Mouse (Mus musculus): ENCODE results near the gene Fig4. TPM values are rescaled to one million over a fixed set of nuclear protein-coding genes. Genes with fewer than 3 reads are reported as not detected.
A peak's percentile ranks its signal among the peaks of the same experiment; 100 is the strongest.

Fig4 gene
- total RNA-seq, 2 experiments from 2014 or later, result 34.2 to 38.7 TPM

DNA sequence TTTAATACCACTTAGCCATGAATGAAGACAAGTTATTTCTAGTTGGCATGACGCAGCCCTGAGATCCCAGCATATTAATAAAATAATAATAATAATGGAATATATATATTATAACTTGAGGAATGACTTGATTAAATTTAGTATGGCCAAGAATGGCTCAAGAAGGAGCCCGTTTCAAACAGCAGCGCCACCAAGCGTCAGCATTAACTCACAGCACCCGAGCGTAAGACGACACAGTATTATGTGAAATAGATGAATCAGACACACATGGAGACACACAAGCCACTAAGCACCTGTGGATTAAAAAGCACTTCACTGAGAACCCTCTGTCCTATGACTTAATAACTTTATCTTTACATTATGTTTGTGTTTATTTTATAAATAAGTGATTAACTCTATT, 31.2 kb downstream of the Fig4 start:
- peak in 1 of 2 experiments; percentile 32 for DNase-seq
- intact Hi-C loops (cut with DNase I), result loop anchor here (5.0 kb wide), 1 partner anchor 270 kb away; no protein-coding TSS in a partner anchor

DNA sequence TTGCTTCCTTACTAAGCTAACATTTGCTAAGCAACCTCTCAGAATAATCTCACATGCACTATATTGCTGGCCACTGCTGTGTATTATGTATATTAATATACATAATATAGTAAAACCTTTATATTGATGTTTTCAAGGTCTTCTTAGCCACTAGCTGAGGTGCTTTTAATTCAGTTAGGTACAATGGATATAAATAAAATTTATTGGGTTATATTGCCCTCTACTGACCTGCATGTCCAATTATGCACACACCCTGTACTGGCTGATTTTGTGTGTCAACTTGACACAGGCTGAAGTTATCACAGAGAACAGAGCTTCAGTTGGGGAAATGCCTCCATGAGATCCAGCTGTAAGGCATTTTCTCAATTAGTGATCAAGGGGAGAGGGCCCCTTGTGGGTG, 41.2 kb downstream of the Fig4 start:
- DNase-seq, result no peak
- intact Hi-C loops (cut with DNase I), result loop anchor here (5.0 kb wide), 1 partner anchor 245 kb away; no protein-coding TSS in a partner anchor

DNA sequence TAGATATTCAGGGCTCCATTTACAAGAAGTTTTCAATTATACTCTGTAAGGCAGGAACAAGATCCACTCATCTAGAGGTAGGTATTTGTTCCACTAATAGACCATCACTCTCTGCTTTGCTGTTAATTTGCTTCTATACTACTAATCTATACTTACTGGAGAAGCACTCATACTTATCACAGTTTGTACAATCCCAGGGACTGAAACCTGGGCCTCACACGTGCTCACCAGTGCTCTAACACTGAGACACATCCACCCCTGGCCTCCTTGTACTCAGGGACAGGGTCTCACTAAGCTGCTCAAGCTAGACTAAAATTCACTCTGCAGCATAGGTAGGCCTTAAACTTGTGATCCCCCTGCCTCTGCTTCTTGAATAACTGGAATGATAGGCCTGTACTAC, 41.8 kb downstream of the Fig4 start:
- intact Hi-C loops (cut with DNase I), result loop anchor here (5.0 kb wide), 1 partner anchor 244 kb away; no protein-coding TSS in a partner anchor
- no peak for DNase-seq

DNA sequence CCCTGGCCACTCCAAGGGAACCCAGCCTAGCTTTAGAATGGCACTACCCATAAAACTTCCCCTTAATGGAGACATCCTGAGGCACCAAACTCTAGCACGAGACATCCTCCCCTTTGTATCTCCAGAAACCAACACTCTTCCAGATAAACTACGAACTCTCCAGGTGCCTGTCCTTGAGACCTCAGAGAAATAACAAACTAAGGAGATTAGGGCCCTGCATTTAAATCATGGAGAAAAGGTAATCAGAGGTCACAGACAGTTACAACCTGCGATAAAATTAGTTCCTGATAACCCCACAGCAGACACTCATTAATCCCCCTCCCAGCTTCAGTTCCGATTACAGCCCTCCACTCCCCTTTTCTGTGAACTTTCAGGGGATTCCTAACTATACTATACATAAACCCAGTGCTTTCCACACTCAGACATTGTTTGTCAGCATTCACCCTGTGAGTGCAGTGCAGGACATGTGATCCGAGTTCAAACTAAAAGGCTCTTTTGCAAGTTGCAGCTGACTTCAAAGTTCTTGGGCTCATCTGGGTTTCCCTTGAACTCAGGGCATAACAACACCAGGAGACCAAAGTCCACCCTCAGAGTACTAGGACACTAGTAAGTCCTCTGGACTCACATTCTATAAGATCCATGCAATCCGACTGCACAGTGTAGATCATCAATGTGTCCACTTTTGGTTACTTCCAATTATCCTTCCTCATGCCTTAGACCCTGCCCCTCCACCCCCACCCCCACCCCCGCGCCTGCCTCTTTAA, 42.6 kb downstream of the Fig4 start:
- no peak for DNase-seq
- intact Hi-C loops (cut with DNase I), result loop anchor here (5.0 kb wide), 1 partner anchor 243 kb away; no protein-coding TSS in a partner anchor

DNA sequence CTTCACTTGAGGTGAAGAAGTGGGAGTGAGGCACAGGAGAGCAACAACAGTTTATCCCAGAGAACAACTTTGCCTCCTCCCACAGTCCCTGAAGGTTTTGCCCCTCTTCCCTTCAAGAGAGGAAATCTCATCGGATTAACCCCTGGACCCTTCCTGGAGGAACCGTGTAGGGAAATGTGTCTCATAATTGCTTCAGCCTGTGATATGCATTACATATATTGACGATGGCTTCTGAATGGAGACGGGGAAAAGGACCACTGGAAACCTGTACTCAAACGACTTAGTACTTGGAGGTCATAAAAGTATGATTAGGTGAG, 52.4 kb downstream of the Fig4 start:
- DNase-seq, result no peak
- intact Hi-C loops (cut with DNase I), result no loop called here

DNA sequence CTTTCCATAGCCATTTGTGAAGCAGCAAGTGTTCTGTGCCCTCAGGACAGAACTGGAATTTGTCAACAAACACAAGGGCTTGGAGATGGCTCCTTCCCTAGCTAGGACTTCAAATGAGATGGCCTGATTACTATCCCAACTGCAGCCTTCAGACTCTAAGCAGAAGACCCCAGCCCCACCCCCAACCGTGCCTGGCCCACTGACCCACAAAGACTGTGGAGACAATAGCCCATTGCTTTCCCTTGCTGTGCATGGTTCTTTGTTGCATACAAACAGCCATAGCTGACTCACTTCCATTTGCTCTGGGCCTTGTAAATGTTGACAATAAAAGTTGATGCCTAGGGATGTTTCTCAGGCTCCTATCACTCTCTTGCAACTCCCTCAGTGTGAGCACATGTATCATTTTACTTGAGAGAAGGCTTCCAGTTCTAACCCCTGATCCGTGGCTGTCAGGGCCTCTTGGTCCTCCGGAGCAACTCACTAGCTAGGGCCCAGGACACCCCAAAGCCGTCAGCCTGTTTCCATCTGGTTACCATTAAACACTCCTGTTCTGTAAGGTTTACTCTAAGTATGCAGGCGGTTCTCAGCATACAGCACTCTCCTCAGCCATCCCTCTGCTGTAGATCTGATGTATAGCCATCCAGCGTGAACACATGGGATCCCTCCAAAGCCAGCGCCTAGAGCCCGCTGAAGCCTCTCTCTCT, 52.9 kb downstream of the Fig4 start:
- intact Hi-C loops (cut with DNase I), result no loop called here
- DNase-seq, result no peak

DNA sequence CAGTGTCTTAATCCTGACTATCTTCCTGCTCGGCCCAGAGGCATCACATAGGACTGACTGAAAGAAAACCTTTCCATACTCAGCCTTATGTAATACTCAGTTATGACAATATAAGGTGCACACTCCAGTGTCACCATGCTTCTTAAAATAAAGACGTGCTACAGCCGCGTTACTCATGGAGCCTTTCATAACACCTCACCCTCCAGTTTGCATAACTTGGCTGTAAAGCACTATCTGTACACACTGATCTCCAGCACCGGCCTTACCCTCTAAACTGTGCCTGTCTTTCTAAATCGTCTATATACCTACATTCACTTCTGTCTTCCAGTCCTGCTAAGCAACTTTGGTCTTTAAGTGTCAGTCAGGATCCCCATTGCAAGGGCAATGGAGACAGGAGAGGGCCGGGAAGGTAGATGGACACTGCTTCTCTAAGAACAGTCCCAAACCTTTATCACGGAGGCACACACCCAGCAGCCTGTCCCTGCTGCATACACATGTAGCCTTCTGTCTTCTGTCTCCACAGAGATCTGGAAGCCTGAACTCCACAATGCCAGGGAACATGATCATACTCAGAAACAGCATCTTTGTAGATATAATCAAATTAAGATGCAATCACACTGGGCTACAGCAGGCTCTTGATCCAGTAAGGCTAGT, 53.9 kb downstream of the Fig4 start:
- DNase-seq, result no peak
- intact Hi-C loops (cut with DNase I), result no loop called here

DNA sequence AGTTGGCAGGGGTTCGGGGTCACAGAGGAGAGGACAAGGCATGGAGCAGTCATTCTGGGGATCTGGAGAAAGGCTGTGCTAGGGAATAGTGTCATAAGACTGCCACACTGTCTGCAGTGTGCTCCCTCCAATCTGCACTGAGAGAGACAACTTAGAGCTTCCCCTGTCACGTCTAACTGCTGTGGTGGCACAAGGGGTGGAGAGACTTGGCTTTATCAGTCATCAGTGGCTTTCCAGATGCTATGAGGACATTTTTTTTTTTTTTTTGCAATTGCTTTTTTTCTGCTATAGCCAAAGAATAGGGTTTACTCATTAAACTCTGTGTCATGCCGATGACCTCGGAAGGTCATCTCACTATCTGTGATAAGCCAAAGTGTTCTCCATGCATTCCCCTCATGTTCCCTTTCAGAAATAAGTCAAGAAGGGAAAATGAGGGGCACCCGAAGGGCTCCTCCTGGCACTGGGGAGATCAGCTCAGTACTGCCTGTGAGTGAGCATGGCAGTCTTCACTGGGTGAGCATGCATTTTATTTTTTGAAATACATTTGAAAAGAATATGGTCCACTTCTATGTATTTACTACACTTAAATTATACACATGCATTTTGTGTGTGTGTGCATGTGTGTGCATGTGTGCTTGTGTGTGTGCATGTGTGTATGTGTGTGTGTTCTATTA, 55.1 kb downstream of the Fig4 start:
- intact Hi-C loops (cut with DNase I), result no loop called here
- DNase-seq, result no peak

DNA sequence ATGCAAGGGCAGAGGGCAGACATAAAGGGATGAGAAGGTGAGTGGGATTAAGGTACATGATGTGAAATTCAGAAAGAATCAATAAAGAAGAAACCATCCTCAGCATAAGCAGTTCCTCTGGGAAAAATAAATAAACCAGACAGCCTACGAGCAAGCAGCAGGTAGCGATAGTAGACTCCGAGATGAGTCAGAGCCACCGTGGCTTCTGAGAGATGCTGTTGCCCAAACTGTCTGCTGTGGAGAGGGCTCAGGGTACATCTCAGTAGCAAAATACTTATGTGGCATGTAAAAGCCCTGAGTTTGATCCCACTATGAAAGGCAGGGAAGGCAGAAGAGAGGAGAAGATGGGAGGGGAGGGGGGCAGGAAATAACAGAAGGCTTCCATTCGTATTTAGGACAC, 56.9 kb downstream of the Fig4 start:
- intact Hi-C loops (cut with DNase I), result no loop called here
- DNase-seq, result no peak

DNA sequence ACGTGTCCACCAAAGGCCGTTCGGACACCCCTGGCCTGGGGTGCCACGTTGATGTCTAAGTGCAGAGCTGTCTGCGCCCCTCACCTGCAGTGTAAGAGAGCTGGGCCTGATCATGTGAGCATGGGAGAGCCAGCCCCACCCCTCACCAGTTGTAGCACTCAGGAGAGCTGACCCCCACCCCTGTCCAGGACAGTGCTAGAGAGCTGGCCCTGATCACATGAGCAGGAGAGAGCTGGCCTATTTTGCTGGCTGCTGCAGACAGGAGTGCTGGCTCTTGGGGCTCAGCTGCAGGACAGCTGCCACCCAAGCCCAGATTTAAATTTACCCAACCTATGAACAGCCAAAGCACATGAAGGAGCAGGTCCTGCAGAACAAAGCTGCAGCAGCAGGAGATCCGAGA, 57.6 kb downstream of the Fig4 start:
- DNase-seq, result peak in 1 of 2 experiments; percentile 18
- intact Hi-C loops (cut with DNase I), result no loop called here

DNA sequence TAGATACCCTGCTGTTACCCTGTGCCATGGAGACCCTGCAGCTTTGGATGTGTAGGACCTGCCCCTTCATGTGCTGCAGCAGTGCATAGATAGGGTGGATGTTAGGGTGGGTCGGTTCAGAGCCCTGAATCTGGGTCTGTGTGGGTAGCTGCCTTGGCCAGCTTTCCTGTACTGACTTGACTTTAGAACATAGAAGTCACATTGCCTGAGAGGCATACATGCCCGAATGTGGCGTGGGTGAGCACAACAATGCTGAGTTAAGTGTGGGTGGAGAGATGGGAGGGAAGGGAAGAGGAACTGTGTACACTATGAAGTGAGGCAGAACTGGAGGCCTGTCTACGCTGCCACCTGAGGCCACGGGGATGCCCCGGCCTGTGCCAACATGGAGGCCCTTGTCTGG, 58.0 kb downstream of the Fig4 start:
- intact Hi-C loops (cut with DNase I), result no loop called here
- DNase-seq, result no peak

DNA sequence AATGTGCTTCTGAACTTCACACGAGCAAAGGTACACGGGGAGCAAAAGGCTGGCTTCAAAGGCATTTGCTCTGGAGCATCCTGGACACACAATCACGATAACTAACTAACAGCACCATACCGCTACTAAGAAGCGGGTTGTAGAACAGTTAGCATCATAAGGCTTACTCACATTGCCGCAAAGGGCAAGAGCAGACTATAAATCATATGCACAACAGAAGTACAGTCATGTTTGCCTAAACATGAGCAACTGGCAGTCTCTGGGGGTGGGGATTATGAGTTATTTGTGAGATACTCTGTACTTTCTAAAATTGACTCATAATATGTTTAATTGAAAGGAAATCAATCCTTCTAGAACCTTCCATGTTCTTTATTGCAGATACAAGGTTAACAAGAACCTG, 59.1 kb downstream of the Fig4 start:
- no peak for DNase-seq
- intact Hi-C loops (cut with DNase I), result no loop called here

DNA sequence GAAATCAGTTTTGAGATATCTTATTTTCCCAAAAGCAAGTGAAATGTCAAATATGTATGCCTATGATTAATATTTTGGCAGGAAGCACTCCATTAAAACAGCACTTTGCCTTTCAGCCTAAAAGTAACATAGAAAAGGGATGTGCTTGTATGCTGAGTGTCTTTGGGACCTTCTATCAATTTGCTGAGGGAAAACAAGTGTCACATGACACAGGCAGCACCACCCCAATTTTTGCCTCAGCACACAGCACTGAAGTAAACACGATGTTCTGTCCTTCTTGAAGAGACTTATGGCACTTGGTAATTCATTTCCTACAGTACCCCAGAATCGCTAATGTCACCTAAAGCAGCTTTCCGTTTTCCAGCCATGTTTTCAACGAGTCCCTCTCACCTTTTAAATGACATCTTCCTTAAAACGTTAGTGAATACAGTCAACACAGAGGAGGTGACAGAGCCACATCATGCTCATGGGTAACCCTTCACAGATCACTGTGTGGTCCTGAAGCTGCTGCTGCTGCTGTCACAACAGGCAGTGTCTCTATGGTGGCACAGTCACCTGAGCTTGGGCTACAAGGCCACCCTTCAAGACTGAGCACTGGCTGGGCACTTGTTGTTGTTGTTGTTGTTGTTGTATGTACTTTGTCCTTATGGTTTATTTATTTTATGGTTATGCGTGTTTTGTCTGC, 61.4 kb downstream of the Fig4 start:
- intact Hi-C loops (cut with DNase I), result no loop called here
- no peak for DNase-seq

DNA sequence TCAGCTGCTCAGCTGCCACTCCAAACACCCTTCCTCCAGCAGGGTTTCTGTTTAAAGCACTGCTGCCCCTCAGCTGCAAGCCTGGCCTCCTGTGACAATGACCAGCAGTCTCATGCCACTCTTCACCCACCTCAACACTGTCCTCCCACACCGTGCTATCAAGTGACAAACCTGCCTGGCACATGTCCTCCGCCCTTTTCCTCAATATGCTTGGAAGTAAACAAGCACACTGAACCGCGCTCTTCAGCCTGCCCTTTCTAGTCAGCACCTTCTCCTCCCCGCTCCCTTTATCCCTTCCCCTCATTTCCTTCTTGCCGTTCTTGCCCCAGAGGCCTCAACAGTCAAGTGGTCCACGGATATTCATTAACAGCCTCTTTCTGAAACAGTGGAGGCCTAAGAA, 62.0 kb downstream of the Fig4 start:
- intact Hi-C loops (cut with DNase I), result no loop called here
- peak; percentile 56 to 62 for DNase-seq

DNA sequence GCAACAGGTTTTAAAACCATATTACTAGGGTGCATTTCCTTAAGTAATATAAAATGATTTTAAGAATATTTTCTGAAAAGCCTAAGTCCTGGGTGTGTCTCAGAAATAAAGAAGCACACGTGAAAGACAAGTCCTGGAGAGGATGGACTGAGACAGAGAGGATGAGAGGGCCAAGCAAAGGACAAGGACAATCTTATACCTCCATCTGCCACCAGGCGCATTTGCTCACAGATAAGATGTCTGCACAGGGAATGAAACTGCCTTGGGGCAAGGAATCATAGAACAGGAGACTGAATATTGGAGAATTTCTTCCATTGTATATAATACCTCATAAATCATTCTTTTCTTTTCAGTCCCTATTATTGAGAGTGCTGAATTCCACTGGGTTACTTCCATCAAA, 67.0 kb downstream of the Fig4 start:
- no peak for DNase-seq
- intact Hi-C loops (cut with DNase I), result no loop called here

DNA sequence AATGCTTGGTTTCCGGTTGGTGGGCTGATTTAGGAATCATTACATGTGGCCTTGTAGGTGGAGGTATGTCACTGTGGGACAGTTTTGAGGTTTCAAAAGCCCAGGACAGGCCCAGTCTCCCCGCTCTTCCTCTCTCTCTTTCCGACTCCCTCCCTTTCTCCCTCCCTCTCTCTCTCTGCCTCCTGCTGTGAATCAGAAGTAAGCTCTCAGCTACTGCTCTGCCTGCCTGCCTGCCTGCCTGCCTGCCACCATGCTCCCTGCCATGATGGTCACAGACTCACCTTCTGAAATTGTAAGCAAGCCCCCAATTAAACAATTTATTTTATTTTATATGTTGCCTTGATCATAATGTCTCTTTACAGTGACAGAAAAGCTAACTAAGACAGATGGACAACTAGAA, 67.5 kb downstream of the Fig4 start:
- intact Hi-C loops (cut with DNase I), result no loop called here
- DNase-seq, result no peak

DNA sequence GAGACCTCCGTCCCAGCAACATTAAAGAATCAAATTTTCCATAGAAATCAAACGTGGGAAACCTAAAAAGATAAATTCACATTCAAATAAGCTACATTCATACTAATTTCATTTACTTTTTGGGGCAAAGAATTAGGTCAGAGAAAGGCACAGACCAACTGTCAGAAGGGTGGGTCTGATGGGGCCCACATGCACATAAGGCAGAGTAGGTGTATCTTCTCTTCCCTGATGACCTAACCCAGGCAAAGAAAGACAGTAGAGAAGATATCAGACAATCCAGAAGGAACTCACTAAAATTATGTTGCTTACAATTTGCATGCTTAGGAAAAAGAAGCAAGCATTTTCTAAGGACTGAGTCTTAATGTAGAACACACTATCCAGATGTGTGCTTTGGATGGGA, 67.9 kb downstream of the Fig4 start:
- no peak for DNase-seq
- intact Hi-C loops (cut with DNase I), result no loop called here

DNA sequence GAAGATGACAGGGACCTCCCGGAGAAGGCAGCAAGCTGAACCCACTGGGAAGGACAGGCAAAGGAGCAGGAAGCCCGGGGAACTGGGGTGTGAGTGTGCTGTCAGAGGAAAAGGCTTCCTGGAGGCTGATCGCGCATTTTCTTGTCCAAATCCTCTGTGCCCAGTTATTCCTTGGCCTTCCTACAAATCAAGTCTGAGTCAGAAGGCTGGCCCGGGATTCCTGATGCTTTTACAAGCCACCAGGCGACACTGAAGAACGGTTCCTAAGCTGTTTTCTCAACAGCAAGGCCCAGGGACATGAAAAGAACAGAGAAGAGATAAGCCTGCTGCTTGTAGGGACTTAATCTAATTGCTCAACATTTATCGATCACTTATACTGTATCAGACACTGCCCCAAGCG, 68.5 kb downstream of the Fig4 start:
- intact Hi-C loops (cut with DNase I), result no loop called here
- no peak for DNase-seq

DNA sequence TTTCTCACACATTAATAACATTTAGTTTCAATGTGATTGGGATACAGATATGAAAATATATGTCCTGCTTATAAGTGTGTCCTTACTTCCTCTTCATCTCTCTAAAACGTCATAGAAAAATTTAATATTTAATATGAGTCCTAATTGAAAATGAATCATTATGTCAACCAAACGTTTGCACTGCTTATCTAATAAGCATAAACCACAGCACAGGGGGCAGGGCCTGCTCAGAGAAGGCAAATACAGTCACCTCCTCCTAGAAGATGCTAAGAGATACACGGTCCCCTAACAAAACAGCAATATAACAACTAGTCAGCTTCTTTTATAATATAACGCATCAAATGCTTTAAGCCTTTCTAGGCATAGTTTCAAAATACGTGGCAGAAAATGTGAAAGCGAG, 69.9 kb downstream of the Fig4 start:
- intact Hi-C loops (cut with DNase I), result no loop called here

DNA sequence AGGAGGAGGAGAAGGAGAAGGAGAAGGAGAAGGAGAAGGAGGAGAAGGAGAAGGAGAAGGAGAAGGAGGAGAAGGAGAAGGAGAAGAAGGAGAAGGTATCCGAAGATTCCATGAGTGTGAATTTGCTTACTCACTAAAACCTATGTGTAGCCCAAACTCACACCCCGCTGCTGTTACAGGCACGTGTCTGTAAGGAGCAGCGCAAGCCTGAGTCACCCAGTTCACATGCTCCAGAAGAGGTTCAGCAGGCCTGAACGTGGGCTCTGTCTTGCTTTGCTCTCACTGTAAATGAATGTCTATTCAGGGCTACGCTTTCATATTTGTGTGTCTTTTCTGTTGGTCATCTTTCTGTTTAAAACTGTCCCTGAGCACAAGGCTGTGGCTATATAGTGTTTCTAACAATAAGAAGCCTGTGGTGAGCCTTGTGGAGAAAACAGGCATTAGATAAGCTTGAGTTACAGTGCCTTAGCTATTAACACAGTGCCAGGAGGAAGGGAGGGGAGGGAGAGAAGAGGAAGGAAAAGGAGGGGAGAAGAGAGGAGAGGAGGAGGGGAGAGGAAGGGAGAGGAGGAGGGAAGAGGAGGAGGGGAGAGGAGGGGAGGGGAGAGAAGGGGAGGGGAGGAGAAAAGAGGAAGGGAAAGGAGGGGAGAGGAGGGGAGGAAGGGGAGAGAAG, 71.8 kb downstream of the Fig4 start:
- intact Hi-C loops (cut with DNase I), result no loop called here
- DNase-seq, result no peak

More for the DNA sequence above, 69.9 kb downstream of the Fig4 start:
- no peak for DNase-seq

Measured in heart, postnatal 10 days (tissue).